Mouse (Mus musculus) erythroblast, adult 5-6 weeks (primary cell): ENCODE measurements around the gene Nkd2. TPM values are rescaled to one million over a fixed set of nuclear protein-coding genes. Genes with fewer than 3 reads are reported as not detected.
A peak's percentile ranks its signal among the peaks of the same experiment; 100 is the strongest.

ENCODE experiments used
- ATAC-seq: replicated peaks from 2 replicates; pipeline ENCODE4 v1.8.0; 2016; ENCODE audit warnings: moderate number of reproducible peaks, mild to moderate bottlenecking, moderate TSS enrichment, inconsistent platforms; ENCODE audit not compliant: poor library complexity, low FRiP score, severe bottlenecking
- total RNA-seq, 2 experiments: library from RNA; stranded (forward) in 1 of 2; stranded (reverse) in 1 of 2; fragments of 150-400 nt in 1 of 2; fragments of 200-764, 138-1000 nt in 1 of 2; gene quantifications; 2 replicates each; pipeline versions ENCODE4 v1.2.3 to v1.2.4; 2015 to 2017; ENCODE audit warnings: low replicate concordance in 2 of 2

The Nkd2 gene
- total RNA-seq (2015; ENCODE audit: low replicate concordance) = not detected in 2 replicates
- total RNA-seq (2017; ENCODE audit: low replicate concordance) = not detected in 2 replicates

DNA sequence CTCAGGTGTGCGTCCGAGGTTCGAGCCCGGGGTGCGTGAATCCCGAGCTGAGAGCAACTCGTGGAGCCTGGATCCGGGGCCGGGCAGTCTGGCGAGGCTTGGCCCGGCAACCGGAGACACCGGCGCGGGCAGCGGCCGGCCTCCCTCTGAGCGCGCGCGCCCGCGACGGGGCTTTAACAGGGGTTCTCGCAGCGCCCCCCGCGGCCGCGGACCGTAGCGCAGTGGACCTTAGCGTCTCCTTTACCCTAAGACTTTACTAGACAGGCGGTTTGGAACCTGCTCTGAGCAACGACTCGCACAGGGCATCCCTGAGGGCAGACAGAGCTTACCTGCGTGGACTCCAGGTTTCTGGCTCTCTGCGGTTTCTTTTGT is at the start of gene Nkd2:
Gene Nkd2 (minus strand): TSS at position 167 of the 372 bp plus-strand sequence.
- no peak for ATAC-seq

DNA sequence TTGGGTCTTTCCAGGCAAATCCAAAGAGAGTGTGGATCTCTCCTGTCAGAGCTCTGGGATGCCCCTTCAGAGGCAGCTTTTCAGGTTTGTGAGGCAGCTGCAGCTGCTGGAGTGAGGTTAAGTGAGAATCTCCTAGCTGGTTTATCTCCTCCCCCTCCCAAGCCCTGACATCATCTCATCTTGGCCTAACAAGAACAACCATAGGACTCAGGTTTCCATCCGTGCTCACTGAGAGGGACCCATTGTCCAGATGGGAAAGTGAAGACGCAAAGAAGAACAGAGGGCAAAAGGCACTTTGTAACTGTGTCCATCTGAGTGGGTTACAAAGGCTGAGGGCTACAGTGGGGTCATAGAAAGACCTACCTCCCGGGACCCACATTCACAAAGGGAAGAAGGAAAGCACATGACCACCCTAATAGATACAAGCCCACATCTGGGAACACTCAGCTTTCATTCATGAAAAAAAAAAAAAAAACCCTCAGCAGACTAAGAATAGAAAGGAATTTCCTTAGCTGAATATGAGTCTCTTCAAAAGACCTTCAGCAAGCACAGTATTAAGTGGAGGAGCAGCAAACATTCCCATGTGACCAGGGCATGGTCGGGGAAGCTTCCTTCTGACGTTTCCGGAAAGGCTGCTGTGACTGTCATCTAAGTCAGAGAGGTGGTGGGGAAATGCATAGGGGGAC is 45.2 kb upstream of the Nkd2 start:
- ATAC-seq = no peak

DNA sequence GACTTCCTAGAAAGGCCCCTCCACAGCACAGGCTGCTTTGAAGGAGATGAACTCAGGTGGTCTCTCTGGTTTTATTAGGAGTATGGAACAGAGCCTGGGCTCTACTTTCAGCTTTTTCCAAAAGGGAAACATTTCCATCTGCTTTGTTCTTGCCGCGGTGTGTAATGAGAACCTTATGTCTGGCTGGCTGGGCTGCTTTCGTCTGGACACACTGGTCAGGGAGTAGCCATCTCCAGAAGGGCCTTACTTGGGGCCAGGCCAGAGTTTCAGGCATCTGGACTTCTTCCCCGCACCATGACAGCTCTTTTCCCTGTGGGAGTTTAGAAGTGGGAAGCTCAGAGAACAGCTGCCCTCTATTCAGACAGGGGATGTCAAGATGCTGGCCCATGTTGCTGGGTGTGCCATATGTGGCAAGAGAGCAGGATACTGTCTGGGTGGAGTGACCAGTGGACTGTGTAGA is 40.0 kb upstream of the Nkd2 start:
- ATAC-seq = no peak

DNA sequence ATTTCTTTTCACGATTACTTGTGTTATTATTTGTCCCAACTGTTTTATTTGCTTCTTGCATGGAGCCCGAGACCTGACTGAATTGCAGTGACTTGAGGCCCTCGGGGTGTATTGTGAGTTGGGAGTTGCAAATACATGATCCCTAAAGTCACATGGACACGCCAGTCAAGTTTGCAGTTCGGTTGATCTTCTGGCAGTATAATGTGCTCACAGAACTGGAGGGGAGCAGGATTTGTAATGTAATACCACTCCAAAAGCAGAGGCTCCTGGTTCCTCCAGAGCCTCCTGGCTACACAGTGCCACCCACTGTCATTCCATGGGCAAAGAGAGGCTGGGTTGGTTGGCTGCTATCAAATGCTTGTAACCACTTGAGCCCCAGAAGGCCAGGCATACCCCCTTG is 39.2 kb upstream of the Nkd2 start:
- ATAC-seq = no peak

DNA sequence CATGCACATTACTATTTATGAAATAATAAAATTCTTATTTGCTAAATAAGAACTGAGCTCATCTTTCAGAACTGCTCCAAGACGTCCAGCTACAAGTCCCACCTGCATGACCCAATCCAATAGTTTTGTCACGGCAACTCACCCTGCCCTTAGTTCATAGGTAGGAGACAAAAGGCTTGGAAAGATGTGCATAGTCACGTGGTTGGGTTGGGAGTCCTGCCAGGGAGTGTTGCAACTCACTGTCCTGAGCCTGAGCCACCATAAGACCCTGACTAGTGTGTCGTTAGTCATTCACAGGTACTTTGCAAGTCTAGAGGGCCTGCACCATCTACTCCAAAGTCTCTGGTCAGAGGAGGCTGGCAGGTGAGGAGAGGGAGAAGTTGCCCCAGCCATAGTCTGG is 38.6 kb upstream of the Nkd2 start:
- no peak for ATAC-seq

DNA sequence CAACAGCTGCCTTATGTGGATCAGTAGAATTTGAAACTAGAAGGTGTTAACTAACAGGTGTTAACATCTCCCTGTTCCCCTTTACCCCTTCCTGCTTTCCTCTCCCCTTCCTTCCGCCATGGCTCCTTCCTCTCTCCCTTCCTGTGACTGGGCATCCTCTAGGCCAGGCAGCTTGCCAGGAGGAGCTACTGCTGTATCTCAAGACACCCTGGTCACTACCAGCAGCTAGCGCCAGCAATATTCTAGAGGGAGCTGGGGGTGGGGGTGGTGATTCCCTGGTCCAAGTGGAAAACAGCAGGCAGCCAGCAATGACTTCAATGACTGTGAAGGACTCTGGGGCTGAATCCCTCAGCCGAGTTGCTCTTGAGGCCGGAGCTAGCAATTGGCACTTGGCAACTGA is 38.2 kb upstream of the Nkd2 start:
- no peak for ATAC-seq

DNA sequence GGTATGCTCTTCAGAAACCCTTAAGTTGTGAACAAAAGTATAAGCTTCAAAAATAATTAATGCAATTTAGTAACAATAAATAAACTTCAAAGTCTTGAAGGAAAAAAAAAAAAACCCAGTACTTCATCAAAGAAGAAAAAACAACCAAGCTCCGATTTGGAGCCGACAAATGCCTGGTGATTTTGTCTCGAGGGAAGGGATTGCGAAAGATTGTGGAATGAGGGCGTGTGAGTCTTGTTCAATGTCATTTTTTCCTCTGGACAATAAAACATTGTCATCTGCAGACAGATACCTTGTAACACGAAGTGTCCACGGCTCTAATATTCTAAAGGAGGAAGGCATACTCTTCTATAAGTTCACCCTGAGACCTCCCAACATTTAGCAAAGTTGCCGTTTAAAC is 33.9 kb upstream of the Nkd2 start:
- ATAC-seq = no peak

DNA sequence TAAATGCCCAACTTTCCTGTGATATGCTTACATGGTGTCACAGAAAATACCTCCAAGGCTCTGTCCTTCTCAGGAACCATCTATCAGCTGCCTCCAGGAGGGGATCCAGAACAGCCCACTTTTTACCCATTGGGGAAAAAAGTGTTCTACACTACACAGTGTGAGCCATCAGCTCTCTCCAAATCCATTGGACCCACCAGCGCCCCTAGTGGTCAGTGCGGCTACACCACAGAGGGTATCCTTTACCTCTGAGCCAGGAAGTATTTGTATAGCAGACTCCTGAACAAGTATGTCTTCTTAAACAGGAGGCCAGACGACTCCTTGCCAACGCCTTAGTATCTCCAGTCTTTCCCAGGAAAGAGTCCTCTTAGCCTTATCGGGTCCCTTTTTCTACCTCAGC is 32.4 kb upstream of the Nkd2 start:
- ATAC-seq = peak; percentile 67

DNA sequence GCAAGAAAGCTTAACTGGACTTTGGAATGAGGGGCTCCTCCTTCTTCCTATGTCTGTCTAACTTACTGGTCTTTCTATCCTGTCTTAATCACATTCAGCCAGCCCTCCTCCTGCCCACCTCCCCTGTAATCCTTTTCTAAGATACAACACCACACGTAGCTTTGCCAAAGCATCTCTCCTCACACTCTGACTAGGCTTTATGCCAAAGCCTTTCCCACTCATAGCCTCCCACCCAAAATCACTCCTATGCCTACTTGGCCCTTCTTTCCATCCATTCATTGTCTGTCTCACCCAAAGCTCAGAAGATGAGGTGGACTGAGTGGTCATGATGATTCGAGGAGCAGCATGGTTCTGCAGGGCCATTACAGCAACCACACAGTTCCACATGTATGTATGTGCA is 24.7 kb upstream of the Nkd2 start:
- ATAC-seq = no peak

DNA sequence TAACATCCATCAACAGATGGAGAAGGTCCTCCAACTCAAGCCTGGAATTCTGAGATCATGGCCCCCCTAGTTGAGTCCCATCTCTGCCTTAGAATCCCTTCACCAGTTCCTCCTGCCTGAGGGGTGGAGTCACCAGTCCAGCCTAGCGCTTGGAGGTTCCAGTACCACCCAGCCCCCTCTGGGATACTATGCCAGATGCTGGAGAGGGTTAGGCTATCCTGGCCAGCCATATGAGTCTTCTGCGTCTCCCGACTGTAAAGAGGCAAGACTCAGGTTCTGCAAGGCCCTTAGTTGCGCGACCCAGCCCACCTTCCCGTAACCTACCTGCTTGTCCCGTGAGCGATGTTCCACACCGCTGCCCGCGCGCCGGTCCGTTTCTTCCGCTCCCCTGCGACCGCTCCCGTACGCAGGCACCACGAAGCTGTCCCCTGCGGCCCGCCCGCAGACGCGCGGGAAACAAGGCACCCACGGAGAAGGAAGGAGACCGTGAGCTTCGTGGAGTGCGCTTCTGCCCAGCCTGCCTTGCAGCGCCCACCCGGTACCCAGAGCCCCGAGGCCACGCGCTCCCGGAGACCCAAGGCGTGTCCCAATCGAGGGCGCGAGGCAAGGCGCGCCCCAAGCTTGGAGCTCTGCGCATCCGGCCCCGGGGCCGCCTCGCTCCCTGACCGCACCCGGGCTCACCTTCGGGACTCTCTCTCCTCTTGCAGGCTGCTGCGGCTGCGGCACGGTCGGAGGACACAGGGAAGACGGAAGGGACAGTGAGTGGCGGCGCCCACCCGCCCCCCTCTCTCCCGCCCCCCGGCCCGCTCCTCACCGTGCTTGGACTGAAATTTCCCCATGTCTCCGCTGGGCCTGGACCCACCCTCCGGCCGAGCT is 604 bp downstream of the Nkd2 start:
- no peak for ATAC-seq

DNA sequence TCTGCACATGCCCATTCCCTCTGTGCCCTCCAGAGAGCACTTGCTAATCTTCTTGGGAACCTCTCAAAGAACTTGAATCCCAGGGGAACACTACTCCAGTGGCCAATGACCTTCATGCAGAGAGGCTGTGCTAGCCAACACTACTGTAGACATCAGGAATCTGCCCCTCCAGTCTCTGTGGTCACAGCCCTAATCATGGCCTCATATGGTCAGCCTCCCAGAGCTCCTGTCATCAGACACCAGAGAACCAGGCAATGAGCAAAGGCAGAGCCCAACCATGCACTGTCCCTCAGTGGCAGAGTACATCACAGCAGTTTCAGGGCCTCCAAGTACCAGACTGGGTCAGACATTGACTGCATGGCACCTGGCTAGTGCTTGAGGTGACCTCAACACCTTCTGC is 4.7 kb downstream of the Nkd2 start:
- no peak for ATAC-seq

DNA sequence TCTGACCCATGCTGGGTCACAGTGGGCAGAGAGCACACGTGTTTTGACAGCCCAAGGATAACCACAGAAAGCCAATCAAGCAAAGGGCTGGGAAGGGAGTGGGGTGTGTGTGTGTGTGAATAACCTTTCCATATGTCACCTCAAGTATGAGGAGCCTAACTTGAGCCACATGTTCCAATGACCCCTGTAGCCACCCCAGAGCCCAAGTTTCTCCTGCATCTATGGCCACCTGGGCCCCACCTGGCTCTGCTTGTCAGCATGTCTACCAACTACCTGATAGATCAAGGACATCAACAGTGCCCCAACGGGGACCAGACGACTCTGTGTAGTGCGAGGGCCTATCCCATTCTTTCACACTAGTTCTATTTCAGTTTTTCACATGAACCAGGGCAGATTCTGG is 7.7 kb downstream of the Nkd2 start:
- ATAC-seq = no peak

DNA sequence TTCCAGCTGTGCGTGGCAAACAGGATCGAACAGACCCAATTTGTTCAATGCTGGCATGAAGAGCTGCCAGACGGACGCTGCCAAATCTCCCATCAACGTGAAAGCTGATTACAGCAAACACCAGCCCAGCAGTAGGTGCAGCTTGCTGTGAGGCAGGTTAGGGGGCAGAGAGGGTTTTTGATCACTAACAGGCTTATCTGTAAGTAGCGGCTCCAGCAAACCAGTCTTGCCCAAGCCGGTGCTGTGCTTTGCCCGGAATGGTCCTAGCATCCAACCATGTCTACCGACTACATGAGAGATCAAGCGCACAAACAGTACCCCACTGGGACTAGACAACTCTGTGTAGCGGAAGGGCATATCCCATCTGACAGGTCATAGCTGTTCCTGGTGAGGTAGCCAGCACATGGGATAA is 8.3 kb downstream of the Nkd2 start:
- no peak for ATAC-seq

DNA sequence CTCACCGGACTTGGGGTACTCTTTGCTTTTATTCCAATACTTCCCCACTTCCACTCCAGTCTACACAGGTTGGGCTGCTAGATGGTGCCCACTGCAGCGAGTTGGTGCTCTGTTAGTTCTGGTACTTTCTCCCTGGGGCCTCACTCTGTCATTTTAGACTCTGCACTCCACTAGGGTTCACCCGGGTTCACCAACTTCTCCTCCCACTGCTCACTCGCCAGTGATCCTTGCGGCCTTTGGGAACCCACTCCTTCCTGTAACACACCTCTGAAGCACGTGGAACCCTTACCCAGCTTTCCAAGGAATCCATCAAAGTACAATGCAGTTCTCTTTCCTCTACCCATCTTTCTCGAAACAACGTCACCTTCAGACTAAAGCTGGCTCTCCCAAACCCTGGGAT is 9.7 kb downstream of the Nkd2 start:
- ATAC-seq = no peak

DNA sequence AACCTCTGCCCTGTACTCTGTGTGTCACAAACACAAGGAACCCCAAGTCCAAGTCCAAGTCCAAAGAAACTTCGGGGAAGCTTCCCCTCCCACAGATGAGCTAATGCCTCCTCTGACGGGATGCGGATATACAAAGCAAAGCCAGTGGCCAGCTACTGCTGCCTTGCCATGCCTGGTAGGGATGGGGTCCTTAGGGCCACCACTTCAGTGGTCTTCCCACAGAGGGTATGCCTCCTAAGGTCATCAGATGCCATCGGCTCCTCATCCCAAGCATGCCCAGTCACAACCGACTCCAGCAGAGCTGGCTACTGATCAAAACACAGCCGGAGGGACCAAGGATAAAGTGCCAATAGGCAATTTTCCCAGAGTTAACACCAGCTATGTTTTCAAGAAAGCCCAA is 10.9 kb downstream of the Nkd2 start:
- ATAC-seq = no peak

DNA sequence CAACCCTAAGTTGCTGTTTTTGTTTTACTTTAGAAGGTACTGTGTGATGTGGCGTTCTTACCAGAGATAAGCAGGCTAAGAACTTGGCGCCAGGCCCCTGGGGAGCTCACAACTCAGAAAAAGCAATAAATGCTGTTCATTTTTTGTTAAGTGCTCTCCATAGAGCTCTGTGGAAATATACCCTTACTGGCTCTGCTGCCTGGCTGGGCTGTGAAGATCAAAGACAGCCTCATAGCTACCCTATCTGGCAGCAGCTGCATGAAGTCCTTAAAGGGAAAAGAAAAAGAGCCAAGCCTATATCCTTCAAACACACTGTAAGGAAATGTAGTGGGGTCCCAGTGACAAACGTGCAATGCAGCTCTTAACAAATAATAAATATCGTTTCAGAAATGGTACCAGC is 11.6 kb downstream of the Nkd2 start:
- ATAC-seq = no peak

DNA sequence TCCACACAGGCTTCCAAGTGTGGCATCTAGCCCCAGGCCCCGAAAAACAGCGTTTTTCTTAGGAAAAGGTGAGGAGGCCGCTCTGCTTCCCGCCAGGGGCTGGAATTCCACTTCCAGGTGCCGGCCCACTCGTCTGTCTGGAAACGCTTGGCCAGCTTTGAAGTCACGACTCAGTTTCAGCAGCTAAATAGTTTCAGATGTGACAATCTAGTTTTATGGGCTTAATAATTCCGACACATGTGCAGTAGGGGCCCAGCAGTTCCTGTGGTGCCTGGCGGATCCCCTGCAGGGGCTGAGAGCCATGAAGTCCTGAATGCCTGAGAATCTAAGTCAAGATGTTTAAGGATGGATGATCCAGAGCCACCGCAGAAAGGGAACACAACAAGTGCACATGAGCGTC is 13.6 kb downstream of the Nkd2 start:
- no peak for ATAC-seq

DNA sequence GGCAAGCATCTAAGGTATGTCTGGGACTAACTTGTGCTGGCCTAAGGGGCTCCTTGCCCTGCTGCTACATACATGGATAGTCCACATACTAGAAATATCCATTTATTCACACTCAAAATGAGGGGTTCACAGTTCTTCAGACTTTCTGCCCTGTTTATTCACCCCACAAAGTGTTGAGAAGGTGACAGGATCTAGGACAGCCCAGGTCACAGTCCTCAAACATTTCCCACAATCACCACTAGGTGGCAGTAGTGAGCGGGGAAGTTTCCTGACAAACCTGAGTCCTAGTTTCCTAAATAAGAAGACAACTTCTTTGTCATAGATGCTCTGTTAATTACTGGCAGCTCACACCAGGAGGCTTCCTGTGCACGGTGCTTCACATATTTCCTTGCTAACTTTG is 15.9 kb downstream of the Nkd2 start:
- peak; percentile 65 for ATAC-seq

DNA sequence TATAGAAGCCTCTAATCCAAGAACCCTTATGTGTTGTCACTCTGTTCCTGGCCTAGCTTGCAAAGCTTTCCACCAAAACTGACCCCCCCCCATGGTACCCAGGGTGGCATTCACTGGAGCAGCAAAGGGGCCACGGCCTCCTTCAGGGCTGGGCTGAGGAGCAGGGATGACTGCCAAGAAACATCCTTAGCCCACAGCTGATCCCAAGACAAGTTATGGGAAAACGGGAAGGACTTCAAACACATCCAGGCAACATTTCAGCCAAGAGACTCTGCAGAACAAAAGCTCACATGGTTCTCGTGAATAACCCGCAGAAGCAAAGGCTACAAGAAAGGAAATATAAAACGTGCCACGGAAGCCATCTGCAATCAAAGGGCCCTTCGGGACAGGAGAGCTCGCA is 20.2 kb downstream of the Nkd2 start:
- no peak for ATAC-seq

DNA sequence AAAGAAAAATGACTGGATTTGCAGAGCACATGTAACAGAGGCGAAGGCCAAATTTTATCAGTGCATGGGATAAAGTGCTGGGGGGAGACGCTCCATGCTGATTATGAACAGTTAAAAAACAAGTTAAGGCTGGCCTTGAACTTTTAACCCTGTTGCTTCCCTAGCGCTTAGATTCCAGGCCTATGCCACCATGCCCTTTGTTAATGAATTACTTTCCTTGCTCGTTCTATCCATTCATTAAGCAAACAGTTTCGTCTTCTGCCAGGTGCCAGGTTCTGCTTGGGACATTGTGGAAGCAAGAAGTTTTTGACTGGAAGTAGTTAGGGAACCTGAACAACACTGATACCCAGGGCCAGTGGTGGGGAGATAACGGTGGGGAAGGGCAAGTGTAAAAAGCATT is 23.7 kb downstream of the Nkd2 start:
- no peak for ATAC-seq

DNA sequence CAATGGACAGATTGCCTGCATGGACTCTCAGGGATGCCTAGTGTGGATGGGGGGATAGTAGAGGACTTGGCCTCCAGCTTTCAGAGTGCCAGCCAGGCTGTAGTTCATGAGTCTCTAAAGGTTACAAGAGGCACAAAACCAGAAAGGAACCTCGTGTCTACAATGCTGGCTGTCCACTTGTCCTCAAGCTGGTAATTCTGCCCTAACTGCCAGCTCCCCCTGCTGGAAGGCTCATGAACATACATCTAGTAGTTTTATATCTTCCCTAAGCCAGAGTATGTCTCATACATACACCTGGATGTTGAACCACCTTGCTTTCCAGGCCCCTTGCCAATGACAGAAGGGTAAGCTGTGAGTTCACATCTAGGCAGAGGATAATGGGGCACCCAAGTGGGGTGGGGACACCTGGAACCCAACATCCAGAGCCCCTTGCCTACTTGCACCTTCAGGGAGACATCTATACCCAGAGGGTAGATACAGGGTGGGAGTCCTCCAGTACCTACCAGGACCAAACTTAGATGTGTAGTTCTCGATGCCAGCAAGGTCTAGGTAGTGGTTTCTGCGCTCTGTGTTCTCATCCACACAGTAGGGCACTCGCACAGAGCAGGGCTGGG is 25.1 kb downstream of the Nkd2 start:
- 0 out of 2 replicates have a peak, but pooled peaks have one; percentile 30 for ATAC-seq
